Mouse (Mus musculus): ENCODE data around the gene Ugt2b1.
"Not testable (repeated sequence)": the region's sequence is repeated elsewhere in the genome, so short reads cannot be mapped to it uniquely, and the experiment has no call there.

Ugt2b1 gene

DNA sequence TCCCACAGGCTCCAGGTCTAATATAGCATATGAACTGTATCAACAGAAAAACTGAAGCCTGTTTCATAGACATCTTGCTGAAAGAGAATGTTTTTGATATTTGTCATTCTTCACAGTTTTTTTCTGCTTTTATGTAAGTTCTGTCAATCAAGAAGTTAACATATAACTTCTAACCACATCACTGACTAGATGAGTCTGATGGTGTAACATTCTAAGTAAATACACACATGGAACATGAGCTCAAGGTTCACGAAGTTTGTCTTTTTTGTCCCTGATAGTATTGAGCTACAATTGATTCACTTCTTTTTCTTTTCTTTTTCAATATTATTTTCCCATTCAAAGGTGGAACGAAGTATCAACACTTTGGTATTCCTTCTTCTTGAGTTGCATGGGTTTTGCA lies at the start of gene Ugt2b1:
Gene Ugt2b1, minus strand, starts transcription at position 105 of the 400 bp plus-strand sequence.
- DNase-seq: no peak

DNA sequence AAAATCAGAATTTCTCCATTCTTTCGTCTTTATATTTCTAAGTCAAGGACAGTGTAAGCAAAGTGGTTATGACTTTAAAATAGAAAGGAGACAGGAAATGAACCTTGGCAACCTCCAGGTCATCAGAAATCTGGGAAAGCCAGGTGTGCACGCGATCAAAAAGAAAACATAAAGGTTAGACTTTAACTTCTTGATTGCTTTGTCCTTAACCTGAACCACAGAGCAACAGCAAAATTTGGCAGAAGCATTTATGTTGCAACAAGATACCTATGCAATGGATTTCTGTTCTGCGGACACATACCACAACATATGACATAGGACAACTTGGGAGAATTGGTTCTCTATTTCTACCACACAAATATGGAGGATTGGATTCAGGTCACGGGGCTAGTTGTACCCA lies 40.9 kb upstream of the Ugt2b1 start:
- not testable (repeated sequence) for DNase-seq

DNA sequence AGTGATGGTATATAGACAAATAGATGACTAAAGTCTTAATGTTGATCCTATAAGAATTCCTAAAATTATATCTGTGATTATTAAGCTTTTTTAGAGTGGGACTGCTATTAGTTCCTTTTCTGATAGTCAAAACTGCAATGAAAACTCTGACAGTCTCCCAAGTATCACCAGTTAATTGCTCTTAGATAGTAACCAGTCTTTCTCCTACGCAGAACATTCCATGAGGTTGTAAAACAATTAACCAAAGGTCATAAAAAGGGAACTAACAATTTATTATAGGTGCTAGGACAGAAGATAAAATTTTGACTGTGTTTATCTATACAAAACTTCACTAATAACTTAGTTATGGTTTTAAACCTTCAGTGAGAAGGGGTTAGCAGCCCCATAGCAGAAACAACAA lies 36.5 kb upstream of the Ugt2b1 start:
- not testable (repeated sequence) for DNase-seq

DNA sequence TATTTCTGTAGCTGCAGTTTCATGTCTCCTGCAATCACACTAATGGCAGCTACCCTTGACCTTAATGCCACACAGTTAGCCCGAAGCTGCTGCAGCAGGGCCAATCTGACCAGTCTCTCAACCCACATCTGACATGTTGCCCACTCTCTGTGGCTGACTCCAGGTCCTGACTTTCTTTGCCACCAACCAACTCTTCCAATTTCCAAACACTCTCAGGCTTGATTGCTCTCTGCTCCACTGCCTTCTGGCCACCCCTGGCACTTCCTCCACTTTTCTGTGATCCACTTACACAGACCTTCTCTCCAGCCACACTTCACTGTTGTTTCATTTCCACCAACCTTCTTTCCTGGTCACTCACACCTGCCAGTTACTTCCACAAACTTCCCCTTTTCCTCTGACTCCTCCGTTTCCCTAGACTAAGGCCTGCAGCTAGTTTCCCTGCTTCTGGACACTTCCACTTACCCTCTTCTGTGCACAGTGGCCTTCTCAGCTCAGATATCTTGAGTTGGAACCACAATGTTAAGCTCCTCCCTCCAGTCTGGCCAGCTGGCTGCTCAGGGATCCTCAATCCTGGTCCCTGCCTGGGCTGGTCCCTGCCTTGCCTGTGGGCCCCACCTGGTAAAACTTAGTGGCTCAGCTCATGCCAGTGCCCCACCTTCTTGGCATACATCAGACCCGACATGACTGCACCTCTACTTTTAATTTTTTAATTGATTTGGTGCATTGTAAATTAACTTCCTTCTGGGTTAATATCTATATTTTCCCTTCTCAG lies 35.4 kb upstream of the Ugt2b1 start:
- no peak for DNase-seq

DNA sequence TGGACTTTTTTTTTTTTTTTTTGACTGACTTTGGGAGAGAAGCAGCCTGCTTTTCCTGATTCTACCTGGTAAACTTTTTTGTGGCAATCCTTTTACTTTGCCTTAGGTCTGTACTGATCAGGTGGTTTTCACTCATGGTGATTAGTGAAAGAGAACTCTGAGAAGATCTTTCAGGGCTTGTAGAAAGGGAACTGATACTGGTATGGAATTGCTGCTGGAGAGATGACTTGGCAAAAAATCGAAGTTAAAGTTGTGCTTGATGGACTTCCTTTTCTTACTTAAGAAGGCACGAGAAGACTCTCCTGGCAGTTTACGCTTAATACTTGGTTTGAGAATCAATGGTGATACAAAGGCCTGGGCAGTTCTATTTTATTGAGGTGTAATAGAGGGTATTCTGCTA lies 34.2 kb upstream of the Ugt2b1 start:
- no peak for DNase-seq

DNA sequence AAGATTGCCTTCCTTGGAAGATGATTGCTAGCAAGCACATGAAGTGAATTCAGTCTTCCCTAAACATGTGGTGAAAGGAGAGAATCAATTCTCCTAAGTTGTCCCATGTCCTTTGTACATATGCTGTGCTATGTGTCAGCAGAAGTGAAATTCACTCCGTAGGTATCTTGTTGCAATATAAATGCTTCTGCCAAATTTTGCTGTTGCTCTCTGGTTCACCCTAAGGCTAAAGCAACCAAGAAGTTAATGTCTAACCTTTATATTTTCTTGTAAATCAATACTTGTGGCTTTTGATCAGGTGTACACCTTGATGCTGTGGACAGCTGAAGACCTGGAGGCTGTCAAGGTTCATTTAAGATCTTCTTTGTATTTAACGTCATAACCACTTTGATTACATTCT lies 15.8 kb upstream of the Ugt2b1 start:
- DNase-seq: no peak

DNA sequence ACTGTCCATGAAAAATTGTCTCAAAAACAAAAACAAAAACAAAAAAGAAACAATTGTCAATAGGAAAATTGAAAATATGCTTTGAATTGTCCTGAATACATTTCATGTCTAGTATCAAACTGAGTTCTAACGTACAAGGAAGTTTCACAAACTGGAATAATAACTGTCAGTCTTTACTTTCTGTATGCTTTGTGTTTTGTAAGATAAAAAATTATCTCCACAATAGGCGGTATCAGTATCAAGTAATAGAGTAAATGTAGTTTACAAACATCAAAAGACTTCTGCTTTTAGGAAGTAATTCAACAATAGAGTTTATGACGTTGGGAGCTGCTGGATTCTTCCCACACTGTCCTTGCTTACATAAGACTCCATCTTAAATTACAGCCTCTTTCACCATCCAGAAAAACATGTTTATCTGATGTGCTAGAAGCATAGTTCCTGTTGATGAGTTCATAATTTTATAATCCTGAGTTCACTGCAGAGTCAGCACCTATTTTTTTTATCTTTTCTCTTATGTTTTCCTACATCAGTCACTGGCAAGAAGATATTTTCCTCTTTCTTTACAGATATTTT lies 5.6 kb downstream of the Ugt2b1 start:
- no peak for DNase-seq

DNA sequence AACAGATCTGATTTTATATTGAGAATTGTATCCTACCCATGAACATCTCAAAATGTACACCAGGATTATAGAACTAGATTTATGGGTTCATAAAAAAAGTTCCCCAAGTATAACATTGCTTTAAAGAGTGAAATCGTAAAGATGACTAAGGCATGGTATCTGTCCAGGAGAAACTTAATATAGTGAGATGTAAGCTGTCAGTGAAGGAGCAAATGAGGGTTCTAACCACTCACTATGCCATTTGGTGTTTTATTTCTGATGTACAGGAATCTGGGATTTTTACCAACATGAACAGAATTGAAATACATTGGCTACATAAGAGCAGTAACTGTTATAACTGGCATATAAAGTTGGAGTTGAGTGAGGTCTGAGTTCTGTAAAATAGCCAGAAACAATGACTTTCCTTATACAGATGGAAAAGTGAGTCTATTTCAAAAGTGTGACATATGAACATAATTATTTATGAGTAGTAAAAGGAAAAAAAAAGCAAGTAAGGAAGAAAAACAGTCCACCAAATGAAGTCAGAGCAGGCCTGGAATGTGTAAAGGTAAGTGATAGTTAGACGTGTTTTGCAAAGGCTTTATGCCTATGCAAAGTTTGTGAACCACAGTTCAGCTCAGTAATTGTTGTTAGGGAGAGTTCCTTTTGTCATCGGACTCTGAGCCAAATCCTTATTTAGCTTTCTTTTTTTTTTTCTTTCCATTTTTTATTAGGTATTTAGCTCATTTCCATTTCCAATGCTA lies 14.8 kb downstream of the Ugt2b1 start:
- DNase-seq: no peak

DNA sequence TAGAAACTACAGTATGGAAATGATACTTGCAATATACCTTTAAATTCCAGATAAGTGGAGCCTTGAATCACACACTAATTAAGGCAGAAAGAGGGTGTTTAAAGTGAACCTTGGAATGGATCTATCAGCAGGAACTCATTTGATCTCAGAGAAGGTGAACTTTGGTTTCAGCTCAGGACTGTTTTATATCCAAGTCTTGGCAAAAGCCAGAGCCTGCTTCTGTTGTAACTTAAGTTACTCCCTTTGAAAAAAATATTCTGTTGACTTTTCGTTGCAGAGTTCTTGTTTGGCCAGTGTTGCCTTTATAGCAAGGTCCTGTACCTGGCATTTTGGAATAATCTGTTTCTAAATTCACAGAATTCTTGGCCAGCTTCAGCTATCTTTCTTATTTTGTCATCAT lies 15.6 kb downstream of the Ugt2b1 start:
- no peak for DNase-seq

DNA sequence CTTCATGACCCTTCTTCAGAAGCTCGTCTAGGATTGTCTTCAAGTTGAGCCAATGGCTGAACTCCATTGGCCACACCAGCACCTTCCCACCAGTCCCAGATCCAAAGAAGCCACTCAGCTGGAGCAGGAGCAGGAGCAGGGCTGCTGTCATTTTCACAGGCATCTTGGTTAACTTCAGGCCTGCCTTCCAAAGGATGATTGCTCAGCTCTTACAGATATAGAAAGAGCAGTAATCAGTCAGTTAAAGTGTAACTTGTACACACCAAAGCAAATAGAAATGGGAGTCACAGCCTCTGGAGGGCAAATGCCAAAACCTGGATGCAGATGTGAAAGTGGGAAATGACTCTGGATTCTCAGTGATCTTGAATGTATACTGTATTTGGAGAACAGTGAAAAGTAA lies 19.6 kb downstream of the Ugt2b1 start, which contains the start of gene Ugt2b34:
Gene Ugt2b34, minus strand, starts transcription at position 180 of the 400 bp plus-strand sequence.
- no peak for DNase-seq

DNA sequence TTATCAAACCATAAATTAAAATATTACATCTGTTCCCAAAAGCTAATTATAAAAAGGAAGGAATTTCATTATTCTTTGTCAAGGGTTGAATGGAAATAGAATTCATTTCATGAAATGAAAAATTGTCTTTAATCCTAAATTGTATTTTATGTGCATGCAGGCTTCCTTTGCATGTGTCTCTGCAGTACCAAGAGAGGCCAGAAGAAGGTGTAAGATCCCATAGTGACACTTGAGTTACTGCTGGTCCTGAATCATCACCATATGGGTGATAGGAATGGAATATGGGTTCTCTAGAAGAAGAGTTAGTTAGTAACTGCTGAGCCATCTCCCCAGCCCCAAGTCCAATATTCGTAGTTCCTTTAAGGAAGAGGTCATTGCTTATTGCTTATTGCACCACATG lies 36.4 kb downstream of the Ugt2b1 start:
- DNase-seq: no peak

DNA sequence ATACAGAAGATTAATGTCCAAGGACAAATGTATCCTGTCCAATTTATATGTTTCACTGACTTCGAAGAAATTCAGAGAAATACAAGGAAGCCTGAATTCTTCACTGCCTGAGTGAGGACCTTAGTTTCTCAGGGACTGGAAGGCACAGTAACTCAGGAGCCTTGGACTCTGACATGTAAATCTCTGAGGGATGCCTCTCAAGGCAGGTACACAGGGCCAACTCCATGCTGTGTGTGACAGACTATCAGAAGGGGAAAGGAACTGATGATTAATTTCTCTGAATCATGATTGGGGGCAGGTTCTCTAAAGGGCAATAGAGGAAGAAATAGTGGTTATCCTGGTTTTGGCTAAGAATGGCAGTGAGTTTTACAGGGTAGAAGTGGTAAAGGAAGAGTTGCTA lies 37.9 kb downstream of the Ugt2b1 start:
- DNase-seq: no peak

DNA sequence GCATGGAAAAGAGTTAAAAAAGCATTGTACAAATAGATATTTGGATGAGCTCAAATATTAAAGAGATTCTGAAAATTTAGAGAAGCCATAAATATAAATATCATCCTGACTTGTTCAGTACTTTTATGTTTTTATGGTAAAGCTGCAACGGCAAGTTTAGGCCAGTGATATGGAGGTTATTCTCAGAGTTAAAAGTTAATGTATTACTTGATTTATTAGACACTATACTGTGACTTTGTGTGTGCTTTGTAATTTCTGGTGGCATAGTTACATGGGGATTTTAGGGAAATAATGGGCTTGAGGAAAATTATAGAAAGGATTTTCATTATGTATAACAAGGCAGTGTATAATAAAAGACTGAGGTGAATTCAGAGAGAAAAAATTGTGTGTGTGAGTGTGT lies 39.2 kb downstream of the Ugt2b1 start:
- no peak for DNase-seq

DNA sequence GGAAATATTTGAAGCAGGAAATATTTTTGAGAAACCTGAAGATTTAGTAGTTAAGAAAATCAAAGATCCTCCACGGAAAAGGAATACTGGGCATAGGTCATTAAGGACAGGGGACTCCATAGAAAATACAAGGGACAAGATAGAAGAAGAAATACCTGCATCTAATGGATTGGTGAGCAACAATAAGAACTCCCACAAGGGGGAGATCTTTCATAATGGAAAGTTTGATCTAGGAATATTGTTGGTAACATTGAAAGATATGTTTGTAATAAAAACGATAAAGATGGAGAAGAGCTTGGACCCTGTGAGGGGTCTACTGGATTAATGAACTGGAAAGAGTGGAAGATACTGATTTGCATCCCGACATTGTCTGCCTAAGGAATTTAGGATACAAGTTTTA lies 39.7 kb downstream of the Ugt2b1 start:
- no peak for DNase-seq

DNA sequence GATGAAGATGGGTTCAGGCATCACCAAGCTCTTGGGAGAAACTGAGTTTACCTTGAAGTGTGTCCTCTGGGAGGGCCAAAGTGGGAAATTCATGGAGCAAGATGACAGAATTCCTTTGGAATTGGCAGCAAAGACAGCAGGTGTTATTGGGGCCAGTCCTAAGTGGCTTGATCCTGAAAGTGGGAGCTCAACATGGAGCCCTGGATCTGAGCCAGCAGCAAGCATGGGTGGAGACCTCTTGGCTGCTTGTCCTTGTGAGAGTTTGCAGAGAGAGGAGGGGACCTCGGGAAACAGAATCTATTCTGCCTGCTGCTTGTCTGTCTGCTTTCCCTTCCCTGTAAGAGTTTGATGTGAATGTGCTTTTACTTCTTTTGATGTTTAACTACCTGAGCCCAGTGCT lies 54.5 kb downstream of the Ugt2b1 start:
- no peak for DNase-seq
